Mouse (Mus musculus): Measurements from ENCODE around the gene Mgat5b. TPM values are rescaled to one million over a fixed set of nuclear protein-coding genes. Genes with fewer than 3 reads are reported as not detected.

The Mgat5b gene
- total RNA-seq, 1 experiment: 7.1 TPM

DNA sequence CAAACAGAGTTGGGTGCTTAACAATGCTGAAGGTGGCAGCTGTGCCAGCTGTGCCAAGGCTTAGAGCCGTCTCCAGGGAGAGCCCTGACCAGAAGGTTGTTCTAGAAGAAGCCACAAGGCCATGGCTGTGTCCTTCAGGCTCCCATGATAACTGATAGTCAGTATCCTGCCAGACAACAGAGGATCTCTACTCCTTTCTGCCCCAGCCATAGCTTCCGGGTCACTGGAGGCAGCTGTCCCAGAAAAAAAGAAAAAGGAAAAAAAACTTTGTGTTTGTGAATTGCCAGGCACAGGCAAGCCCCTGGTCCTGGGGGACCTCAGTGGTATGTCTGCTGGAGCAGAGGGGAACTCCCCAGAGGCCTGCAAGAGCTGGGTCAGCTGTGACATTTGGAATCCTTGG is 47.3 kb downstream of the Mgat5b start:
- no peak for TF ChIP-seq ZNF384 (IDR thresholded peaks at IDR 0.05; ENCODE audit: low read depth, low read length)
- no peak for TF ChIP-seq ZC3H11A (IDR thresholded peaks at IDR 0.05; ENCODE audit: borderline replicate concordance, low read depth, low read length)
- TF ChIP-seq CHD2 (IDR thresholded peaks at IDR 0.05; ENCODE audit: low read depth, low read length): no peak
- Histone ChIP-seq H3K9me3 (ENCODE audit: control insufficient read depth, insufficient read depth, low read depth, low read length) (no peaks in the 10 kb centered on the region), H3K4me3 (ENCODE audit: insufficient read depth in 1 of 2, low read depth in 1 of 2, low read length in 2 of 2, poor library complexity in 1 of 2, severe bottlenecking in 1 of 2) (no peak overlapping the region), H3K36me3 (ENCODE audit: control insufficient read depth, insufficient read depth, low read length, poor library complexity, severe bottlenecking) (no peaks in the 10 kb centered on the region), H3K27ac (ENCODE audit: insufficient read depth, low read depth, low read length, poor library complexity, severe bottlenecking) (no peak overlapping the region), H3K9ac (ENCODE audit: insufficient read depth, low read depth, low read length, poor library complexity, severe bottlenecking) (no peak overlapping the region), H3K4me1 (ENCODE audit: control insufficient read depth in 2 of 2, insufficient read depth in 2 of 2, low read length in 2 of 2, poor library complexity in 1 of 2) (peaks cover 0 to 25% of the 10 kb centered on the region in 2 experiments; a peak in 3 of 4 replicates)
- no peak for DNase-seq (ENCODE audit: low read depth, low spot score)
- in situ Hi-C loops (cut with MboI; ENCODE audit: low sequenced_read_pairs in 2 of 2, unreplicated experiment in 2 of 2): no loop called here

DNA sequence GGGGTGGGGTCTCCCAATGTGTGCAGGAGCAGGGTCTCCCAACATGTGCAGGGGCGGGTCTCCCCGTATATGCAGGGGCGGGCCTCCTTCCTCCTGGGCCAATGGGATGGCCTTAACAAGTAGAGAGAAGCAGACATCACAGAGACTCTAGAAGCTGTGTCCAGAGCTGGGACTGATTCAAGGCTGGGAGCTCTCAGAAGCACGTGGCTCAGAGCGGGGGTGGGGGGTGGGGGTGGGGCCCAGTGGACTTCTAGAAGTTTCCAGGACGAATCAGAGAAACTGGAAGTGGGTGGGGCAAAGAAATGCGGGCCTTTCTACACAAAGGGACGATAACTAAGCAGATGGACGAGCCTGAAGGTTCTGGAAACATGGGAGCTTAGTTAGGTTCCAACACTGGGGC is 49.9 kb downstream of the Mgat5b start:
- Histone ChIP-seq H3K9me3 (ENCODE audit: control insufficient read depth, insufficient read depth, low read depth, low read length) (no peaks in the 10 kb centered on the region), H3K36me3 (ENCODE audit: control insufficient read depth, insufficient read depth, low read length, poor library complexity, severe bottlenecking) (peaks cover 3% of the 10 kb centered on the region; the same call in 1 of the 2 replicates), H3K4me1 (ENCODE audit: control insufficient read depth in 2 of 2, insufficient read depth in 2 of 2, low read length in 2 of 2, poor library complexity in 1 of 2) (peaks cover 10 to 42% of the 10 kb centered on the region in 2 experiments; a peak in 3 of 4 replicates), H3K27ac (ENCODE audit: insufficient read depth, low read depth, low read length, poor library complexity, severe bottlenecking) (no peak overlapping the region), H3K4me3 (ENCODE audit: insufficient read depth in 1 of 2, low read depth in 1 of 2, low read length in 2 of 2, poor library complexity in 1 of 2, severe bottlenecking in 1 of 2) (no peak overlapping the region), H3K9ac (ENCODE audit: insufficient read depth, low read depth, low read length, poor library complexity, severe bottlenecking) (no peak overlapping the region)
- in situ Hi-C loops (cut with MboI; ENCODE audit: low sequenced_read_pairs in 2 of 2, unreplicated experiment in 2 of 2): no loop called here
- TF ChIP-seq CHD2 (IDR thresholded peaks at IDR 0.05; ENCODE audit: low read depth, low read length) (no peak), ZC3H11A (IDR thresholded peaks at IDR 0.05; ENCODE audit: borderline replicate concordance, low read depth, low read length) (no peak), MAFK (IDR thresholded peaks at IDR 0.05; ENCODE audit: insufficient read depth, low read depth, low read length) (no peak), ZNF384 (IDR thresholded peaks at IDR 0.05; ENCODE audit: low read depth, low read length) (no peak), HCFC1 (IDR thresholded peaks at IDR 0.05; ENCODE audit: borderline replicate concordance, insufficient read depth, low read length) (no peak)
- DNase-seq (ENCODE audit: low read depth, low spot score): no peak

DNA sequence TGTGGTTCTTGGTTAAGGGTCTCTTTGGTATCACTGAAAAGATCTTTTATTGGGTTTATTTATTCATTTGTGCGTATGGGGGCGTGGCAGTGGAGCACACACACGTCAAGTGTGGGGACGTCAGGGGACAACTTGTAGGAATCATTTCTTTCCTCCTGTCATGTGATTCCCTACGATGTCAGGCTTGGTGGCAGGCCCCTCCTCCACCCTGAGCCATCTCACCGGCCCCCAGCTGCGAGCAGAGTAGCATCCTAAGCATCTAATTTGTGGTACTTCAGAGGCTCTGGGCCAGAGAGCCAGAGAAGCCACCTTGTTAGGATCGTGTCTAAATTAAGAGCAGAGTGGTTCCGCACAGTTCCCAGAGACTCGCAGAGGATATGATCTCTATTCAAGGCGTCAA is 50.8 kb downstream of the Mgat5b start:
- no peak overlapping the region for H3K27ac ChIP-seq (ENCODE audit: insufficient read depth, low read depth, low read length, poor library complexity, severe bottlenecking)
- no peak overlapping the region for H3K9ac ChIP-seq (ENCODE audit: insufficient read depth, low read depth, low read length, poor library complexity, severe bottlenecking)

DNA sequence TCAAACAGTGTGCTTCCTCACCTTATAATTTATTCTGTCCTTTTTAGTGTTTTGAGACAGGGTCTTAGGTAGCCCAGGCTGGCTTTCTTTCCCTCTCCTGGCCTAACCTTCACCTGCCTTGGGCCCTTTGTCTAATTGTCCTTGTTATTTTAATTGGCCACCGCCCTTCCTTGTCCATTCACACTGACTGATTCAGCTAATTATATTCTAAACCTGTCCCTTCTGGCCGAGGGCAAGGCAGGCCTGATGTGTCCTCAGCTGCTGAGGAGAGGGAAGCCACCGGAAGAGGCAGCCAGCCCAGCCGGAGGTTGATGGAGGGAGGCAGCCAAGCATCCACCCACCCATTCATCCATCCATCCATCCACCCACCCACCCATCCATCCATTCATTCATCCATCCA is 52.2 kb downstream of the Mgat5b start:
- peaks cover 17 to 46% of the 10 kb centered on the region in 2 experiments; a peak in 3 of 4 replicates for H3K4me1 ChIP-seq (ENCODE audit: control insufficient read depth in 2 of 2, insufficient read depth in 2 of 2, low read length in 2 of 2, poor library complexity in 1 of 2)
- H3K4me3 ChIP-seq (ENCODE audit: insufficient read depth in 1 of 2, low read depth in 1 of 2, low read length in 2 of 2, poor library complexity in 1 of 2, severe bottlenecking in 1 of 2): no peak overlapping the region
- H3K27ac ChIP-seq (ENCODE audit: insufficient read depth, low read depth, low read length, poor library complexity, severe bottlenecking): peak overlapping the region; percentile 6; the same call in 1 of the 2 replicates
- DNase-seq (ENCODE audit: low read depth, low spot score): peak; percentile 44
- H3K36me3 ChIP-seq (ENCODE audit: control insufficient read depth, insufficient read depth, low read length, poor library complexity, severe bottlenecking): peaks cover 3% of the 10 kb centered on the region; the same call in 1 of the 2 replicates
- peak overlapping the region; percentile 1; the same call in 1 of the 2 replicates for H3K9ac ChIP-seq (ENCODE audit: insufficient read depth, low read depth, low read length, poor library complexity, severe bottlenecking)
- no peaks in the 10 kb centered on the region for H3K9me3 ChIP-seq (ENCODE audit: control insufficient read depth, insufficient read depth, low read depth, low read length)
- in situ Hi-C loops (cut with MboI; ENCODE audit: low sequenced_read_pairs in 2 of 2, unreplicated experiment in 2 of 2): no loop called here
- TF ChIP-seq CHD2 (IDR thresholded peaks at IDR 0.05; ENCODE audit: low read depth, low read length) (no peak; the same call in 1 of the 2 replicates), MAFK (IDR thresholded peaks at IDR 0.05; ENCODE audit: insufficient read depth, low read depth, low read length) (0 out of 2 replicates have a peak, but pooled peaks have one; percentile 26)

More for the DNA sequence above, 50.8 kb downstream of the Mgat5b start:
- H3K4me1 ChIP-seq (ENCODE audit: control insufficient read depth in 2 of 2, insufficient read depth in 2 of 2, low read length in 2 of 2, poor library complexity in 1 of 2): peaks cover 14 to 51% of the 10 kb centered on the region in 2 experiments; a peak in 3 of 4 replicates
- no peak overlapping the region for H3K4me3 ChIP-seq (ENCODE audit: insufficient read depth in 1 of 2, low read depth in 1 of 2, low read length in 2 of 2, poor library complexity in 1 of 2, severe bottlenecking in 1 of 2)
- no peaks in the 10 kb centered on the region for H3K9me3 ChIP-seq (ENCODE audit: control insufficient read depth, insufficient read depth, low read depth, low read length)
- TF ChIP-seq ZNF384 (IDR thresholded peaks at IDR 0.05; ENCODE audit: low read depth, low read length) (no peak), MAFK (IDR thresholded peaks at IDR 0.05; ENCODE audit: insufficient read depth, low read depth, low read length) (no peak)
- in situ Hi-C loops (cut with MboI; ENCODE audit: low sequenced_read_pairs in 2 of 2, unreplicated experiment in 2 of 2): no loop called here
- H3K36me3 ChIP-seq (ENCODE audit: control insufficient read depth, insufficient read depth, low read length, poor library complexity, severe bottlenecking): peaks cover 3% of the 10 kb centered on the region; the same call in 1 of the 2 replicates
- no peak for DNase-seq (ENCODE audit: low read depth, low spot score)

DNA sequence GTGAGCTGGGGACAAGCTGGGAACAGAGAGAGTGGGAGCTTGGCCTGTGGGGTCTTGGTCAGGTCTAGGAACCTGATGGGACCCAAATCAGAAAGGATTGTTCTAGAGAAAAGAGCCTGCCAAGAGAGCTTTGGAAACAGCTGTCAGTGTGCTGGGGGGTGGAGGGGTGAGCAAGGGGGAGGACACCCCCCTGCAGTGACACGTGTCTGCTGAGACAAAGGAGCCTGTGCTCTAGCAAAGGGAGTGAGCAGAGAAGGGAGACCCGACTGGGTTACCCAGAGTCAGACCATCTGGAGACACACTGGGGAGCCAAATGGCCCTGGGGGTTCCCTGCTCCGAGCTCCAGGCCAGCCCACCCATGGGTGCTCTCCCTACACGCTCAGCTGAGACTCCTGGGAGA is 54.2 kb downstream of the Mgat5b start:
- TF ChIP-seq CHD2 (IDR thresholded peaks at IDR 0.05; ENCODE audit: low read depth, low read length) (no peak), ZC3H11A (IDR thresholded peaks at IDR 0.05; ENCODE audit: borderline replicate concordance, low read depth, low read length) (no peak), HCFC1 (IDR thresholded peaks at IDR 0.05; ENCODE audit: borderline replicate concordance, insufficient read depth, low read length) (no peak), ZNF384 (IDR thresholded peaks at IDR 0.05; ENCODE audit: low read depth, low read length) (no peak), MAFK (IDR thresholded peaks at IDR 0.05; ENCODE audit: insufficient read depth, low read depth, low read length) (no peak)
- H3K9ac ChIP-seq (ENCODE audit: insufficient read depth, low read depth, low read length, poor library complexity, severe bottlenecking): peak overlapping the region; percentile 4; the same call in 1 of the 2 replicates
- H3K9me3 ChIP-seq (ENCODE audit: control insufficient read depth, insufficient read depth, low read depth, low read length): no peaks in the 10 kb centered on the region
- H3K27ac ChIP-seq (ENCODE audit: insufficient read depth, low read depth, low read length, poor library complexity, severe bottlenecking): no peak overlapping the region
- in situ Hi-C loops (cut with MboI; ENCODE audit: low sequenced_read_pairs in 2 of 2, unreplicated experiment in 2 of 2): no loop called here
- peaks cover 7% of the 10 kb centered on the region; the same call in 1 of the 2 replicates for H3K36me3 ChIP-seq (ENCODE audit: control insufficient read depth, insufficient read depth, low read length, poor library complexity, severe bottlenecking)
- DNase-seq (ENCODE audit: low read depth, low spot score): no peak
- peak overlapping the region in 1 of 2 experiments; percentile 14; a peak in 1 of 4 replicates for H3K4me3 ChIP-seq (ENCODE audit: insufficient read depth in 1 of 2, low read depth in 1 of 2, low read length in 2 of 2, poor library complexity in 1 of 2, severe bottlenecking in 1 of 2)
- H3K4me1 ChIP-seq (ENCODE audit: control insufficient read depth in 2 of 2, insufficient read depth in 2 of 2, low read length in 2 of 2, poor library complexity in 1 of 2): peaks cover 17 to 46% of the 10 kb centered on the region in 2 experiments; a peak in 3 of 4 replicates

Data from ES-E14 (cell line).